Mouse (Mus musculus) intestine, embryonic 16.5 days (tissue): ENCODE data around the gene Itpk1. TPM values are rescaled to one million over a fixed set of nuclear protein-coding genes. Genes with fewer than 3 reads are reported as not detected.

Experiments used
- ATAC-seq: fragments of 200-750 bp; cut with Nextera tagmentation; 2 replicates; pipeline ENCODE4 v1.8.0; 2017; ENCODE audit warnings: moderate TSS enrichment, moderate library complexity
- H3K27ac ChIP-seq: fragments of 300-500 bp; sonication (generic); 2 replicates; pipeline ENCODE4 v1.5.1; 2014; ENCODE audit warnings: mild to moderate bottlenecking, low read length
- H3K27me3 ChIP-seq: fragments of 300-500 bp; sonication (generic); replicated peaks from 2 replicates; pipeline ENCODE4 v1.6.1; 2014; ENCODE audit warnings: low read length, control low read depth, mixed read lengths; ENCODE audit not compliant: control insufficient read depth, insufficient read depth
- H3K36me3 ChIP-seq: fragments of 300-500 bp; sonication (generic); 2 replicates; pipeline ENCODE4 v1.6.1; 2014; ENCODE audit warnings: low read length, control low read depth; ENCODE audit not compliant: control insufficient read depth, insufficient read depth
- H3K4me1 ChIP-seq: fragments of 300-500 bp; sonication (generic); 2 replicates; pipeline ENCODE4 v1.6.1; 2014; ENCODE audit warnings: low read length, control low read depth, mixed read lengths; ENCODE audit not compliant: control insufficient read depth, insufficient read depth
- H3K4me2 ChIP-seq: fragments of 300-500 bp; sonication (generic); 2 replicates; pipeline ENCODE4 v1.6.1; 2014; ENCODE audit warnings: low read depth, low read length, control low read depth
- H3K4me3 ChIP-seq: fragments of 300-500 bp; sonication (generic); 2 replicates; pipeline ENCODE4 v1.5.1; 2014; ENCODE audit warnings: mild to moderate bottlenecking, low read length
- H3K9ac ChIP-seq: fragments of 300-500 bp; sonication (generic); 2 replicates; pipeline ENCODE4 v1.6.1; 2014; ENCODE audit warnings: low read depth, low read length
- H3K9me3 ChIP-seq: fragments of 300-500 bp; sonication (generic); 2 replicates; pipeline ENCODE4 v1.6.1; 2016; ENCODE audit warnings: low read length, control low read depth; ENCODE audit not compliant: control insufficient read depth
- WGBS: fragments of 180-500 bp; shearing (Covaris S2); extraction: QIAGEN DNeasy Blood & Tissue Kit; methylation state at CpG from one replicate; pipeline ENCODE4 v1.1.7; 2014; 5-methylcytosine and 5-hydroxymethylcytosine counted together
- polyA plus RNA-seq: library from polyadenylated mRNA; unstranded; fragments of >200 nt; fragmentation: Nextera tagmentation; extraction: Ambion mirVana; gene quantifications from 2 replicates; pipeline ENCODE4 v1.2.1, GENCODE M21; 2015

Itpk1 gene
- polyA plus RNA-seq, 1 experiment from 2014 or later, result 51.4 TPM

- Histone ChIP-seq H3K36me3 (peaks cover 4% of the 10 kb centered on the region; the same call in 1 of the 2 replicates), H3K4me2 (no peak overlapping the region), H3K27me3 (no peaks in the 10 kb centered on the region), H3K27ac (peak overlapping the region; percentile 59), H3K9me3 (no peaks in the 10 kb centered on the region), H3K4me3 (no peak overlapping the region), H3K9ac (no peak overlapping the region), H3K4me1 (peaks cover 23% of the 10 kb centered on the region)
- peak; percentile 68 for ATAC-seq
- 81% methylated on average over 17 of the region's 17 CpGs for WGBS
Observed at GRCm38 (mm10) chr12:102590711-102591360, 113.9 kb downstream of the Itpk1 start.

- no peak for ATAC-seq
- H3K4me1 ChIP-seq, result peaks cover 11% of the 10 kb centered on the region; the same call in 1 of the 2 replicates
- no peak overlapping the region for H3K9ac ChIP-seq
- no peak overlapping the region for H3K4me2 ChIP-seq
- H3K27ac ChIP-seq, result no peak overlapping the region
- H3K9me3 ChIP-seq, result no peaks in the 10 kb centered on the region
- H3K36me3 ChIP-seq, result peaks cover 6% of the 10 kb centered on the region; the same call in 1 of the 2 replicates
- H3K4me3 ChIP-seq, result no peak overlapping the region
- 86% methylated on average over 8 of the region's 8 CpGs for WGBS
- no peaks in the 10 kb centered on the region for H3K27me3 ChIP-seq
Observed at GRCm38 (mm10) chr12:102587106-102587505, 117.6 kb downstream of the Itpk1 start.

GRCm38 (mm10) chr12:102586286-102586881 lies 118.3 kb downstream of the Itpk1 start:
- WGBS, result 72% methylated on average over 9 of the region's 9 CpGs
- no peak for ATAC-seq
- Histone ChIP-seq H3K9me3 (no peaks in the 10 kb centered on the region), H3K4me1 (peaks cover 8% of the 10 kb centered on the region; the same call in 1 of the 2 replicates), H3K9ac (no peak overlapping the region), H3K4me2 (no peak overlapping the region), H3K36me3 (peaks cover 6% of the 10 kb centered on the region; the same call in 1 of the 2 replicates), H3K4me3 (no peak overlapping the region), H3K27me3 (no peaks in the 10 kb centered on the region), H3K27ac (no peak overlapping the region)

- 76% methylated on average over 3 of the region's 3 CpGs for WGBS
- Histone ChIP-seq H3K4me1 (peaks cover 5% of the 10 kb centered on the region; the same call in 1 of the 2 replicates), H3K4me3 (no peak overlapping the region), H3K27me3 (no peaks in the 10 kb centered on the region), H3K9ac (no peak overlapping the region), H3K36me3 (peaks cover 6% of the 10 kb centered on the region; the same call in 1 of the 2 replicates), H3K9me3 (no peaks in the 10 kb centered on the region), H3K27ac (no peak overlapping the region), H3K4me2 (no peak overlapping the region)
- no peak for ATAC-seq
Observed at GRCm38 (mm10) chr12:102585390-102585789, 119.3 kb downstream of the Itpk1 start.

GRCm38 (mm10) chr12:102582441-102582840 lies 122.3 kb downstream of the Itpk1 start:
- Histone ChIP-seq H3K27me3 (no peaks in the 10 kb centered on the region), H3K9ac (no peak overlapping the region), H3K4me1 (no peaks in the 10 kb centered on the region), H3K4me2 (no peak overlapping the region), H3K9me3 (no peaks in the 10 kb centered on the region), H3K4me3 (no peak overlapping the region), H3K36me3 (peaks cover 8% of the 10 kb centered on the region; the same call in 1 of the 2 replicates), H3K27ac (no peak overlapping the region)
- WGBS, result 77% methylated on average over 11 of the region's 11 CpGs
- no peak for ATAC-seq

- WGBS, result 66% methylated on average over 5 of the region's 5 CpGs
- no peak overlapping the region for H3K27ac ChIP-seq
- H3K4me3 ChIP-seq, result no peak overlapping the region
- no peak overlapping the region for H3K4me2 ChIP-seq
- peaks cover 4% of the 10 kb centered on the region; the same call in 1 of the 2 replicates for H3K4me1 ChIP-seq
- no peak overlapping the region for H3K9ac ChIP-seq
- ATAC-seq, result 0 out of 2 replicates have a peak, but pooled peaks have one; percentile 10
- no peaks in the 10 kb centered on the region for H3K9me3 ChIP-seq
- H3K36me3 ChIP-seq, result peaks cover 8% of the 10 kb centered on the region; the same call in 1 of the 2 replicates
- no peaks in the 10 kb centered on the region for H3K27me3 ChIP-seq
Observed at GRCm38 (mm10) chr12:102581579-102582196, 123.0 kb downstream of the Itpk1 start.

GRCm38 (mm10) chr12:102579041-102579440 lies 125.7 kb downstream of the Itpk1 start:
- no peak overlapping the region for H3K27ac ChIP-seq
- no peak overlapping the region for H3K4me3 ChIP-seq
- H3K9ac ChIP-seq, result no peak overlapping the region
- peak; percentile 56; the same call in 1 of the 2 replicates for ATAC-seq
- no peaks in the 10 kb centered on the region for H3K27me3 ChIP-seq
- H3K4me1 ChIP-seq, result peaks cover 4% of the 10 kb centered on the region; the same call in 1 of the 2 replicates
- no peaks in the 10 kb centered on the region for H3K9me3 ChIP-seq
- H3K36me3 ChIP-seq, result peaks cover 8% of the 10 kb centered on the region
- H3K4me2 ChIP-seq, result no peak overlapping the region
- 57% methylated on average over 6 of the region's 6 CpGs for WGBS

- no peaks in the 10 kb centered on the region for H3K27me3 ChIP-seq
- 49% methylated on average over 10 of the region's 10 CpGs for WGBS
- H3K36me3 ChIP-seq, result peaks cover 8% of the 10 kb centered on the region; the same call in 1 of the 2 replicates
- H3K27ac ChIP-seq, result peak overlapping the region; percentile 56
- no peaks in the 10 kb centered on the region for H3K9me3 ChIP-seq
- peak; percentile 43 for ATAC-seq
- H3K4me2 ChIP-seq, result no peak overlapping the region
- H3K4me1 ChIP-seq, result peaks cover 4% of the 10 kb centered on the region; the same call in 1 of the 2 replicates
- no peak overlapping the region for H3K9ac ChIP-seq
- no peak overlapping the region for H3K4me3 ChIP-seq
Observed at GRCm38 (mm10) chr12:102576659-102577398, 127.9 kb downstream of the Itpk1 start.
